In the genomic region with DNA sequence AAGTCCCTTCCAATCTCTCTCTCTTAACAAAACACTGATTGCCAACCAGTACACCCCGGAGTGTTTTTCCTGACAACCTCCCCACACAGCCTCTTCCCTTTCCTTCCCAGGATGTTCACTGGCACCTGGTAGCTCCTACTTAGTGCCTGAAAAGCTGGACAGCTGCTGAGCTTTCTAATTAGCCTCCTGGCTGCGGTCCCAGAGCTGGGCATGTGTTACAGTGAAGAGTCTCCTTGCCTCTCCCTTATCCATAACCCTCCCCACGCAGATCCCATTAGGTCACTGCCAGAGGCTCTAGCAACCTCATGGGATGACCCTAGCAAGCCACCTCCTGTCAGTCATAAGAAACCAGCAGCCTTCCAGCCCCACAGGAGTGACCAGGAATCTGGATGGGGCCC, we compare ENCODE assay signal across 8 mouse cellular contexts. TPM values are rescaled to one million over a fixed set of nuclear protein-coding genes. Genes with fewer than 3 reads are reported as not detected.
DNase-seq lines count a peak whose midpoint lies in the region; ATAC-seq lines count a peak whose summit lies in the region.

No protein-coding gene starts in this region.

- H3K4me3 ChIP-seq in midbrain, embryonic 14.5 days (replicated peaks; ENCODE audit: low read depth, low read length) = no peak overlapping the region

- H3K9me3 ChIP-seq in midbrain, embryonic 14.5 days (ENCODE audit: control insufficient read depth, low read length) = no peaks in the 10 kb centered on the region

- H3K36me3 ChIP-seq in midbrain, embryonic 14.5 days (ENCODE audit: control insufficient read depth, insufficient read depth, low read length) = no peaks in the 10 kb centered on the region

- DNase-seq in adrenal gland, adult 2 months = peak; percentile 26
- no peak for DNase-seq in adrenal gland, adult 18-20 months (ENCODE audit: low spot score in 2 of 2)
- peak; percentile 53 for DNase-seq in ovary, postnatal 36 days (ENCODE audit: low spot score)
- DNase-seq in ovary, postnatal 10 days (ENCODE audit: low spot score) = no peak
- peak; percentile 64 for DNase-seq in kidney, adult 18-20 months
- peak; percentile 69 for DNase-seq in midbrain, embryonic 14.5 days
- no peak for DNase-seq in urinary bladder, adult 2 months (ENCODE audit: low spot score)
- DNase-seq in c-Kit-positive CD71-positive TER-119-positive erythroid progenitor cells, embryonic 14.5 days (ENCODE audit: low spot score) = no peak

- H3K4me1 ChIP-seq in midbrain, embryonic 14.5 days (ENCODE audit: control insufficient read depth, insufficient read depth, low read length) = peaks cover 5% of the 10 kb centered on the region

- WGBS in midbrain, embryonic 14.5 days = 50% methylated on average over 3 of the region's 3 CpGs

- H3K27ac ChIP-seq in midbrain, embryonic 14.5 days (replicated peaks; ENCODE audit: low read depth, low read length) = no peak overlapping the region

- no peaks in the 10 kb centered on the region for H3K27me3 ChIP-seq in midbrain, embryonic 14.5 days (ENCODE audit: control insufficient read depth, insufficient read depth, low read length)

- no peak overlapping the region for H3K9ac ChIP-seq in midbrain, embryonic 14.5 days (replicated peaks; ENCODE audit: low read length)

- ATAC-seq in midbrain, embryonic 14.5 days (ENCODE audit: low FRiP score, low TSS enrichment) = peak; percentile 60

- H3K4me2 ChIP-seq in midbrain, embryonic 14.5 days (ENCODE audit: low read length) = no peak overlapping the region

RNA-seq across cellular contexts. Expression of a gene that starts 23.4 kb away (rescaled TPM):
- 10 to 100 TPM in 1 of 2 experiments, 1 to 10 TPM in 1; 5.8 to 11.3 TPM for total RNA-seq in adrenal gland, adult 2 months (2021)
- 9.2 and 9.3 TPM in 2 replicates for polyA plus RNA-seq in adrenal gland, adult 2 months (2012; rRNA removed)
- 10 to 100 TPM in 1 of 2 experiments, 1 to 10 TPM in 1; 6.2 to 10.3 TPM for total RNA-seq in adrenal gland, adult 18-20 months (2021)
- polyA plus RNA-seq in midbrain, embryonic 14.5 days (2014; fragmentation: Nextera tagmentation; extraction: Ambion mirVana) = 54.4 and 62.1 TPM in 2 replicates
- polyA plus RNA-seq in urinary bladder, adult 2 months (2012; rRNA removed) = 8.0 and 9.4 TPM in 2 replicates

RNA-seq across cellular contexts. Expression of a gene that starts 44.9 kb away (rescaled TPM):
- total RNA-seq in adrenal gland, adult 2 months (2021) = 1 to 10 TPM; 1.8 to 2.2 TPM
- 1.4 and 2.1 TPM in 2 replicates for polyA plus RNA-seq in adrenal gland, adult 2 months (2012; rRNA removed)
- 1 to 10 TPM; 1.9 to 3.6 TPM for total RNA-seq in adrenal gland, adult 18-20 months (2021)
- 1.9 and 3.1 TPM in 2 replicates for polyA plus RNA-seq in midbrain, embryonic 14.5 days (2014; fragmentation: Nextera tagmentation; extraction: Ambion mirVana)
- polyA plus RNA-seq in urinary bladder, adult 2 months (2012; rRNA removed) = 20.9 and 22.1 TPM in 2 replicates

Comparison
In these comparisons a context has a peak if more than half of its experiments do, and no peak if none do; other contexts are left out.
1. DNase-seq: peak in adrenal gland, adult 2 months (single experiment), ovary, postnatal 36 days (single experiment), kidney, adult 18-20 months (single experiment) and midbrain, embryonic 14.5 days (single experiment); none in adrenal gland, adult 18-20 months (0 of 2), ovary, postnatal 10 days (single experiment), urinary bladder, adult 2 months (single experiment) and c-Kit-positive CD71-positive TER-119-positive erythroid progenitor cells, embryonic 14.5 days (single experiment).